Mouse (Mus musculus) lung, embryonic 14.5 days (tissue): ENCODE measurements around the gene Polr1d. TPM values are rescaled to one million over a fixed set of nuclear protein-coding genes. Genes with fewer than 3 reads are reported as not detected.
A peak's percentile ranks its signal among the peaks of the same experiment; 100 is the strongest.

ENCODE experiments used
- ATAC-seq: fragments of 200-750 bp; cut with Nextera tagmentation; 2 replicates; pipeline ENCODE4 v1.8.0; 2017; ENCODE audit warnings: mild to moderate bottlenecking, moderate TSS enrichment, moderate library complexity; ENCODE audit not compliant: insufficient read depth
- DNase-seq: peaks from one replicate; pipeline ENCODE4 v3.0.0-alpha.2; 2015
- H3K27ac ChIP-seq: fragments of 300-500 bp; sonication (generic); 2 replicates; pipeline ENCODE4 v1.5.1; 2014; ENCODE audit warnings: low read depth, mild to moderate bottlenecking, moderate library complexity
- H3K27me3 ChIP-seq: fragments of 300-500 bp; sonication (generic); 2 replicates; pipeline ENCODE4 v1.6.1; 2014; ENCODE audit warnings: low read length, control low read depth; ENCODE audit not compliant: insufficient read depth
- H3K36me3 ChIP-seq: fragments of 300-500 bp; sonication (generic); 2 replicates; pipeline ENCODE4 v1.6.1; 2014; ENCODE audit warnings: control low read depth; ENCODE audit not compliant: insufficient read depth
- H3K4me1 ChIP-seq: fragments of 300-500 bp; sonication (generic); 2 replicates; pipeline ENCODE4 v1.6.1; 2014; ENCODE audit warnings: antibody characterized with exemption, control low read depth; ENCODE audit not compliant: insufficient read depth
- H3K4me2 ChIP-seq: fragments of 300-500 bp; sonication (generic); 2 replicates; pipeline ENCODE4 v1.6.1; 2014; ENCODE audit warnings: mild to moderate bottlenecking
- H3K4me3 ChIP-seq: fragments of 300-500 bp; sonication (generic); 2 replicates; pipeline ENCODE4 v1.5.1; 2014; ENCODE audit warnings: low read depth, low read length
- H3K9ac ChIP-seq: fragments of 300-500 bp; sonication (generic); 2 replicates; pipeline ENCODE4 v1.6.1; 2014
- H3K9me3 ChIP-seq: fragments of 300-500 bp; sonication (generic); 2 replicates; pipeline ENCODE4 v1.6.1; 2016; ENCODE audit warnings: low read depth, low read length, control low read depth
- CTCF ChIP-seq: IDR thresholded peaks from 2 replicates; pipeline ENCODE4 v1.5.1; 2016; ENCODE audit warnings: antibody characterized with exemption, low read depth
- WGBS: fragments of 180-500 bp; shearing (Covaris S2); extraction: QIAGEN DNeasy Blood & Tissue Kit; methylation state at CpG from one replicate; pipeline ENCODE4 v1.1.7; 2014; 5-methylcytosine and 5-hydroxymethylcytosine counted together
- polyA plus RNA-seq: library from polyadenylated mRNA; unstranded; fragments of >200 nt; fragmentation: Nextera tagmentation; extraction: Ambion mirVana; gene quantifications from 2 replicates; pipeline ENCODE4 v1.2.1, GENCODE M21; 2014

Gene Polr1d
- polyA plus RNA-seq, 1 experiment from 2014 or later = 123 TPM

GRCm38 (mm10) chr5:147090256-147090963 lies 13.6 kb downstream of the Polr1d start:
- ATAC-seq (no peak), DNase-seq (no peak)
- Histone ChIP-seq H3K36me3 (0 out of 2 replicates have a peak, but pooled peaks cover 6% of the 10 kb centered on the region), H3K4me3 (no peak overlapping the region), H3K9me3 (no peaks in the 10 kb centered on the region), H3K9ac (no peak overlapping the region), H3K4me2 (no peak overlapping the region), H3K27ac (no peak overlapping the region), H3K4me1 (no peaks in the 10 kb centered on the region), H3K27me3 (no peaks in the 10 kb centered on the region)
- 75% methylated on average over 11 of the region's 11 CpGs for WGBS
- TF ChIP-seq CTCF = no peak

- ATAC-seq (no peak), DNase-seq (no peak)
- H3K9ac ChIP-seq = no peak overlapping the region
- no peak overlapping the region for H3K27ac ChIP-seq
- H3K4me1 ChIP-seq = no peaks in the 10 kb centered on the region
- no peak for TF ChIP-seq CTCF
- 0 out of 2 replicates have a peak, but pooled peaks cover 9% of the 10 kb centered on the region for H3K36me3 ChIP-seq
- no peak overlapping the region for H3K4me2 ChIP-seq
- no peak overlapping the region for H3K4me3 ChIP-seq
- WGBS = 89% methylated on average over 7 of the region's 7 CpGs
- H3K27me3 ChIP-seq = no peaks in the 10 kb centered on the region
- no peaks in the 10 kb centered on the region for H3K9me3 ChIP-seq
Observed at GRCm38 (mm10) chr5:147092448-147092847, 15.6 kb downstream of the Polr1d start.

GRCm38 (mm10) chr5:147094296-147094695 lies 17.4 kb downstream of the Polr1d start:
- Histone ChIP-seq H3K27me3 (no peaks in the 10 kb centered on the region), H3K27ac (peak overlapping the region; percentile 26; the same call in 1 of the 2 replicates), H3K9ac (no peak overlapping the region), H3K4me2 (no peak overlapping the region), H3K36me3 (0 out of 2 replicates have a peak, but pooled peaks cover 9% of the 10 kb centered on the region), H3K4me1 (no peaks in the 10 kb centered on the region), H3K9me3 (no peaks in the 10 kb centered on the region), H3K4me3 (no peak overlapping the region)
- no peak for TF ChIP-seq CTCF
- ATAC-seq = no peak
- no peak for DNase-seq
- 68% methylated on average over 6 of the region's 6 CpGs for WGBS

GRCm38 (mm10) chr5:147096586-147096985 lies 19.7 kb downstream of the Polr1d start:
- ATAC-seq (no peak), DNase-seq (no peak)
- Histone ChIP-seq H3K4me1 (no peaks in the 10 kb centered on the region), H3K27me3 (no peaks in the 10 kb centered on the region), H3K9ac (no peak overlapping the region), H3K27ac (no peak overlapping the region), H3K9me3 (no peaks in the 10 kb centered on the region), H3K36me3 (peaks cover 10% of the 10 kb centered on the region; the same call in 1 of the 2 replicates), H3K4me2 (no peak overlapping the region), H3K4me3 (no peak overlapping the region)
- no peak for TF ChIP-seq CTCF
- 85% methylated on average over 4 of the region's 4 CpGs for WGBS

- no peak overlapping the region for H3K27ac ChIP-seq
- no peak overlapping the region for H3K4me2 ChIP-seq
- DNase-seq (no peak), ATAC-seq (no peak)
- H3K4me1 ChIP-seq = no peaks in the 10 kb centered on the region
- H3K9ac ChIP-seq = no peak overlapping the region
- 85% methylated on average over 7 of the region's 7 CpGs for WGBS
- H3K36me3 ChIP-seq = peaks cover 19% of the 10 kb centered on the region
- no peaks in the 10 kb centered on the region for H3K9me3 ChIP-seq
- no peak for TF ChIP-seq CTCF
- no peaks in the 10 kb centered on the region for H3K27me3 ChIP-seq
- H3K4me3 ChIP-seq = no peak overlapping the region
Observed at GRCm38 (mm10) chr5:147098667-147099066, 21.8 kb downstream of the Polr1d start.

GRCm38 (mm10) chr5:147100180-147100579 lies 23.3 kb downstream of the Polr1d start:
- no peak overlapping the region for H3K4me2 ChIP-seq
- 83% methylated on average over 2 of the region's 2 CpGs for WGBS
- H3K4me3 ChIP-seq = no peak overlapping the region
- H3K4me1 ChIP-seq = no peaks in the 10 kb centered on the region
- H3K27me3 ChIP-seq = no peaks in the 10 kb centered on the region
- no peaks in the 10 kb centered on the region for H3K9me3 ChIP-seq
- no peak for DNase-seq
- ATAC-seq = no peak
- no peak overlapping the region for H3K27ac ChIP-seq
- no peak overlapping the region for H3K9ac ChIP-seq
- peaks cover 28% of the 10 kb centered on the region for H3K36me3 ChIP-seq
- no peak for TF ChIP-seq CTCF

- H3K9me3 ChIP-seq = no peaks in the 10 kb centered on the region
- peaks cover 34% of the 10 kb centered on the region for H3K36me3 ChIP-seq
- WGBS = 93% methylated on average over 6 of the region's 6 CpGs
- H3K27ac ChIP-seq = no peak overlapping the region
- TF ChIP-seq CTCF = no peak
- H3K27me3 ChIP-seq = no peaks in the 10 kb centered on the region
- H3K4me2 ChIP-seq = no peak overlapping the region
- no peaks in the 10 kb centered on the region for H3K4me1 ChIP-seq
- H3K4me3 ChIP-seq = no peak overlapping the region
- DNase-seq (no peak), ATAC-seq (no peak)
- H3K9ac ChIP-seq = no peak overlapping the region
Observed at GRCm38 (mm10) chr5:147102295-147102694, 25.4 kb downstream of the Polr1d start.
